Mouse (Mus musculus): ENCODE data around the gene Gm9495.
"Not testable (repeated sequence)": the region's sequence is repeated elsewhere in the genome, so short reads cannot be mapped to it uniquely, and the experiment has no call there.

The Gm9495 gene

DNA sequence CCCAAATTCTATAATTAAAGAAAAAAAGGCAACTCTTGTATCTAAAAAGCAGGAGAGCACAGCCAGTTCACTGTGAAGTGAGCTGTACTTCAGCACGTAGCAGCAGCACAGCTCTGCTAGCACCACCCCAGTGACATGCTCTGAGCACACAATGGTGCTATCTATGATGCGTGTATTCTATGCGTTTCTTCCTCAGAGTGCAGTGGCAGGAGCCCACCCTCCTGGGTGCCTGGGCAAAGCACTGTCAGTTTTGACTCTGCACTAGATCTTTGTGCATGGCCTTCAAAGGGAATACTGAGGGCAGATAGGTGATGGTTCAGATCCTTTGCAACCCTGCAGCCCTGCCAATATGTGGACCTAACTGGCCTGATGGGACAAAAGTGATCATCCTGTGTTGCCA, at the start of gene Gm9495:
Gm9495 (minus strand) TSS at position 101 of the 400 bp plus-strand sequence.
- DNase-seq, result not testable (repeated sequence)

DNA sequence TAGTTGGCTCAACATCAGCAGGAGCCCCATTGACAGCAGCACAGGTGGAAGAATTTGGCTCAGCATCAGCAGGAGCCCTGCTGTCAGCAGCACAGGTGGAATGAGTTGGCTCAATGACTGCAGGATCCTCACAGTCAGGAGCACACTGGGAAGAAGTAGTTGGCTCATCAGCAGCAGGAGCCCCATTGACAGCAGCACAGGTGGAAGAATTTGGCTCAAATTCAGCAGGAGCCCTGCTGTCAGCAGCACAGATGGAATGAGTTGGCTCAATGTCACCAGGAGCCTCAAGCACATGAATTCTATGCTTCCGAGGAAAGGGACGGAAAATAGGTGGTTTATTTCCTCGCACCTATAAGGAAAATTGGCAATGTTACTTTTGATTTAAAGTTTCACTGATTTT, 21.6 kb upstream of the Gm9495 start:
- DNase-seq, result not testable (repeated sequence)

DNA sequence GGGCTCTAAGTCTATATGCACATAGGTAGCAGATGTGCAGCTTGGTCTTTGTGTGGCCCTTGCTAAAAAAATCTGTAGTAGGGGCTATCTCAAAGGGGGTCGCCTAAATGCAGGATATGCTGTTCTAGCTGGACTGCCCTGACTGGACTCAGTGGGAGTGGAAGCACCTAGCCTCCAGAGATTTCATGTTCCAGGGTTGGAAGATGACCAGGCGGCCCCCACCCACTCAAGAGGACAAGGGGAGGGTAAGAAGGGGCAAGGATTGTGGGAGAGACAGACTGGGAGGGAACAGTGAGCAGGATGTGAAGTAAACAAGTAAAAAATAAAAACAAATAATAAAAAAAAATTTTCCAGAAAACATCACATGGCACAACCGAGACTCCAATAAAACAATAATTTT, 33.3 kb downstream of the Gm9495 start:
- DNase-seq, result not testable (repeated sequence)

DNA sequence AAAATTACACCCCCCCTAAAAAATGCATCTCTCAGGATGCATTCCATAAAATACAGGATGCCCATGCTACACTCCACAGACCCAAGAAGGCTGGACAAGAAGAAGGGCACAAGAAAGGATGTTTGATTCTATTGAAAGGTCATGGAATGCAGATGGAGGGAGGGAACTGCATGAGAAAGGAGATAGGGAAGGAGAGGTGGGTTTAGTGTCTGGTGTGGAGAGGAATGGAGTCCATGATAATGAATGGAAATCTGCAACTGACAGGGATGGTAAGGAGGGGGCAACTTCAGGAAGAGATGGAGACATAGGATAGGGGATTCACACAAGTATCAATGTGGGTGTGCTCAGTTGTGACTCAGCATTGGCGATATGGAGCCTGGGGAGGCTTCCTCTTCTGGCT, 39.0 kb downstream of the Gm9495 start:
- DNase-seq, result no peak

DNA sequence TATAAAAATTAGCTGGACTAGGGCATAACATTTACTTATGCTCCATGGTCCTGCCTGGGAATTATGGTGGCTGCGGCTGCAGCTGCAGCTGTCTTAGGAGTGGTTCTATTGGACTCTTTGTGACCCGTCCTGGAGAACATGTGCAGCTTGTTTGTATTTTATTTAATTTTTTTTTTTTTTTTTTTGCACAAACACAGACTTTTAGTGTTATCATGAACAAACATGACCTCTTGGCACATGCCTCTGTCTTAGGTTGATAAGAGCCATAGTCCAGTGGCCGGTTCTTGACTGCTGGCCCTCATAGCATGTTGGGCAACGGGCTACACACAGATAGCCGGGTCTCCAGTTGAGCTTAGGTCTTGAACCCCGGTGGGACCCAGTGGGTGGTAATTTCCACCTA, 48.6 kb downstream of the Gm9495 start:
- no peak for DNase-seq

DNA sequence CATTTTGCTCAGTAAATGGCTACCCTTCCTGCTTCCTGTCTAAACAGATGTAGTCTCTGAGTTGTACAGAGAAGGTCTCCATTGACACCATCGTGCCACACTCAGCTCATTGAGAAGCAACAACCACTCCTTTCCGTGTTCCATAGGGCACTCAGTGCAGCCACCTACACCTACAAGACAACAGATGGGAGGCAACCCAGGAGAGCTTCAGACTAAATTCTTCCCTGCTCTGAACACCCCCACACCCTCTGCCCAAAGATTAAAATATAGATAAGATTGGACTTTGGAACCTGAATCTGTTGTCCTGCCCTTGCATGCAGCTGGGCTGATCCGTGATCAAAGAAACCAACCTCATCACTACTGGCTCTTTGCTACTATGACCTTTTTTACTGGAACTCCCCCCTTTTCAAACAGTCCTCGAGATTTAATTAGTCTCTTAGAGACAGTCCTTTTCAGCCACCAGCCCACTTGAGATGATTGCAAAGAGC, 53.4 kb downstream of the Gm9495 start:
- DNase-seq, result peak; percentile 50

DNA sequence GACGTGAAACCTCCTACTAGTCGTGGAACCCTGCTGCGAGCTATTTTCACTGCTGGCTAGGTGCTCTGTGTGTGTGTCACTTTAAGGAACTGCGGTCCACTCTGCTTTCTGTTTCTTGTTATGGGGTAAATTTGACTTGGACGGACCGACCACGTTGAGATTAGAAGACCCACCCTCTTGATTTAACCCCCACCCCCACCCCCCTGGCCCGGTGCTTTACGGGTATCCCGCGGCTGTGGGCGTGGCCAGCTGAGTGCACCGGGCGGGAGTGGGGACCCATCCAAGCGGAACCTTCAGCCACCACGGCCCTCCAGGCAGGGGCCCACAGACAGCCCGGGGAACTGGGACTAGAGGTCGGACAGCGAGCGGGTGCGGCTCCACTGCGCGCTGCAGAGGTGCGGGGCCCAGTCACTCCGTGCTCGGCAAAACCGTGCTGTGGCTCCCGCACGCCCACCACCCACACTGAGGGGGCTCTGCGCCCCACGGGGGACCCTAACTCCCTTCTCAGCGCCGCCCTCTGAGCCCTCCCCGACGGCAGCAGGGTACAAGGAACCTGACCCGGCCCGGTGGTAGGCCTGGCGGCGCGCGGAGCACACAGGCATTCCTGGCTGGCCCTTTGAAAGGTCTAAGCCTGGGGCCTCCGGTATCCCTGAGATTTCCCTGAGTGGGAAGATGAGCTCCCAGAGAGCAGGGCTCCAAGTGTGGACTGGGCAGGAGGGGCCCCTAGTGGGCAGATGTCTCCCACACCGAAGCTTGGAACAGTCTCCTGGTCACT, 54.0 kb downstream of the Gm9495 start:
- DNase-seq, result peak; percentile 73

DNA sequence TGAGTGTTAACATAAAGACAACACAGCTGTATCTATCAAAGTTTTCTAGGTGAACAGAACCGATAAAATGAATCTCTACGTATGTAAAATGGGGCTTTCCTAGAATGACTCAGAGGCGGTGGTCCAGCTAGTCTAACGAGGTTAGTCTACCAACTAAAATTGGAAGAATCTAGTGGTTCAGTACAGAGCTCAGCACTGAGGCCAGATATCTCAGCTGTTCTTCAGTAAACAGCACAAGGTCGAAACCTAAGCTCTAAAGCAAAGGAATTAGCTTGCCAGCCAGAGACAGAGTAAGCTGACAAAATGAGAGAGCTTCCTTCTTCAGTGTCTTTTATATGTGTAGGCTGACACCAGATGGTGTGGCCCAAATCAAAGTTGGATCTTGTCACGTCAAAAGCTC, 57.2 kb downstream of the Gm9495 start:
- DNase-seq, result no peak

DNA sequence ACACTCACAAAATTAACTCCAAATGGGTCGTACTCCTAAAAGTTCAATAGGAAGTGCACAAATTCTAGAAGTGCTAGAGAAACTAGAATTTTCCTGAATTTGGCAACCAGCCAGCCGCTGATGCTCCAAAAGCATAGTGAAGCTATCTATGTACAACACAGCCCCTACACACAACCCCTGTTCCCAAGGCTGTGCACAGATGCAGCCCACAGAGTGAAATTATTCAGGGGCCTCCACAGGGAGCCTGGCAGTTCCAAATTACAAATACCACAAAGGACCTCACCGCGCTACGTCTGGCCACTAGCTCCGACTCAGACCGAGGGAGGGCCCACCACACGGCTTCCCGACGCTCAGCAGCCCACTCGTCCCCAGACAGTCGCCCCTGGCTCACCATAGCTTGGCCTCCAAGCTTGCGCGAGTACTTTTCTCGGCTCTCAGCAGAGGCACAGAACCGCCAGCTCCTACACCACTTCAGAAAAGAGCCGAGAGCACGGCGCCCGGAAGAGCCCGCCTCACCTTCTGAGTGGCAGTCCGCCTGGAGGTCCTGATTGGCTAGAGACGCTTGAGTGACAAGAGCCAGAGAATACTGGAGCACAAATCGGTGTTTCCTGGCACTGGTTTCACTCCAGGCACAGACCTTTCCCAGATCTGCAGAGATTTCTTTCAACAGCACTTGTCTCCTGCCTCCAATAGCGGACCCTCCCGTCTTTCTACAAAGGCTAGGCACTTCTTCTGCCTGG, 58.1 kb downstream of the Gm9495 start:
- DNase-seq, result peak; percentile 96

DNA sequence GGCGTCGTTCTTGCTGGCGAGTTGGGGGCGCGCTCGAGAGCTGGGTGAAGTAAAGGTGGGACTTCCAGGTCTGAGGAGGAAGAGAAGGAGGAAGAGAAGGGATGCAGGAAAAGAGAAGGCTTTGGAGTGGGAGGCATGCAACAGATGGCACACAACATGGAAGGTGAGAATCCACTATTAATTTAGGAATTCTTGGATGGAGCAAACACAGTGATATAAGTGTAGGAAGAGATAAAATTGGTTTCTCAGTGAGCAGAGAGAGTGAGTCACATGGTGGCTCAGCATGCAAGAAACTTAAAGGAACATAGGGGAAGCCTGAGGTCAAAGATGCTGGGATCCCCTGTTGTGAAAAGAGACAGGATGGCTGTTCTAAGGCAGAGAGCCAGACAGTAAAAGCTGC, 69.0 kb downstream of the Gm9495 start:
- DNase-seq, result no peak
